Mouse (Mus musculus) CD4-positive, CD25-positive, alpha-beta regulatory T cell, adult 4 months (primary cell): ENCODE measurements around the gene Saysd1. TPM values are rescaled to one million over a fixed set of nuclear protein-coding genes. Genes with fewer than 3 reads are reported as not detected.

Source experiments
- ATAC-seq: one replicate; pipeline ENCODE4 v1.8.0; 2017
- polyA plus RNA-seq, 2 experiments: library from polyadenylated mRNA; unstranded; fragments of 100-300 nt; shearing (Covaris generic); gene quantifications; one replicate each; pipeline ENCODE4 v1.2.1; 2017

The Saysd1 gene
- polyA plus RNA-seq, result 10 to 100 TPM; 23.8 to 34.8 TPM

GRCm38 (mm10) chr14:20138484-20139355, at the start of gene Saysd1:
Saysd1 (minus strand) TSS chr14:20138534.
- no peak for ATAC-seq

GRCm38 (mm10) chr14:20185426-20185825, 47.1 kb upstream of the Saysd1 start:
- no peak for ATAC-seq

GRCm38 (mm10) chr14:20183701-20184100, 45.4 kb upstream of the Saysd1 start:
- ATAC-seq, result no peak

- ATAC-seq, result no peak
These were observed 44.3 kb upstream of the Saysd1 start for GRCm38 (mm10) chr14:20182596-20182995.

GRCm38 (mm10) chr14:20181466-20181921, 43.2 kb upstream of the Saysd1 start, which contains the start of gene Kcnk5:
Kcnk5 (minus strand) TSS chr14:20181809.
- ATAC-seq, result peak; percentile 81

GRCm38 (mm10) chr14:20180751-20181162, 42.4 kb upstream of the Saysd1 start:
- ATAC-seq, result peak; percentile 39

GRCm38 (mm10) chr14:20180304-20180703, 42.0 kb upstream of the Saysd1 start:
- no peak for ATAC-seq

GRCm38 (mm10) chr14:20179731-20180280, 41.5 kb upstream of the Saysd1 start:
- no peak for ATAC-seq

GRCm38 (mm10) chr14:20179080-20179479, 40.7 kb upstream of the Saysd1 start:
- ATAC-seq, result no peak

- ATAC-seq, result no peak
These were observed 40.3 kb upstream of the Saysd1 start for GRCm38 (mm10) chr14:20178593-20178992.

GRCm38 (mm10) chr14:20177494-20178123, 39.3 kb upstream of the Saysd1 start:
- ATAC-seq, result no peak

- no peak for ATAC-seq
These were observed 37.4 kb upstream of the Saysd1 start for GRCm38 (mm10) chr14:20175705-20176104.

- no peak for ATAC-seq
These were observed 36.8 kb upstream of the Saysd1 start for GRCm38 (mm10) chr14:20175114-20175513.

- ATAC-seq, result no peak
These were observed 36.4 kb upstream of the Saysd1 start for GRCm38 (mm10) chr14:20174696-20175095.

- peak; percentile 76 for ATAC-seq
These were observed 35.6 kb upstream of the Saysd1 start for GRCm38 (mm10) chr14:20173873-20174490.

- no peak for ATAC-seq
These were observed 34.6 kb upstream of the Saysd1 start for GRCm38 (mm10) chr14:20172924-20173323.

GRCm38 (mm10) chr14:20172509-20172908, 34.2 kb upstream of the Saysd1 start:
- no peak for ATAC-seq

- ATAC-seq, result no peak
These were observed 33.5 kb upstream of the Saysd1 start for GRCm38 (mm10) chr14:20171840-20172239.

GRCm38 (mm10) chr14:20169251-20169650, 30.9 kb upstream of the Saysd1 start:
- ATAC-seq, result no peak

GRCm38 (mm10) chr14:20168478-20168877, 30.1 kb upstream of the Saysd1 start:
- no peak for ATAC-seq

- no peak for ATAC-seq
These were observed 29.7 kb upstream of the Saysd1 start for GRCm38 (mm10) chr14:20168054-20168453.

- ATAC-seq, result no peak
These were observed 27.1 kb upstream of the Saysd1 start for GRCm38 (mm10) chr14:20165413-20165812.

GRCm38 (mm10) chr14:20164438-20164837, 26.1 kb upstream of the Saysd1 start:
- no peak for ATAC-seq
